Mouse (Mus musculus): ENCODE results near the gene Akt1s1.

Gene Akt1s1

GRCm38 (mm10) chr7:44853596-44854355 lies 5.0 kb downstream of the Akt1s1 start:
- DNase-seq (ENCODE audit: low spot score), result no peak

GRCm38 (mm10) chr7:44854356-44855031 lies 5.7 kb downstream of the Akt1s1 start:
- DNase-seq (ENCODE audit: low spot score), result peak; percentile 72

GRCm38 (mm10) chr7:44855036-44855435 lies 6.2 kb downstream of the Akt1s1 start:
- DNase-seq (ENCODE audit: low spot score), result no peak

GRCm38 (mm10) chr7:44856265-44856916 lies 7.6 kb downstream of the Akt1s1 start:
- DNase-seq (ENCODE audit: low spot score), result no peak

- peak; percentile 77 for DNase-seq (ENCODE audit: low spot score)
Measured at GRCm38 (mm10) chr7:44857042-44857552, 8.3 kb downstream of the Akt1s1 start, which contains the start of gene Pnkp. Pnkp (plus strand) TSS chr7:44857139.

GRCm38 (mm10) chr7:44857905-44858304 lies 9.1 kb downstream of the Akt1s1 start:
- no peak for DNase-seq (ENCODE audit: low spot score)

GRCm38 (mm10) chr7:44859896-44860295 lies 11.1 kb downstream of the Akt1s1 start:
- DNase-seq (ENCODE audit: low spot score), result no peak

- DNase-seq (ENCODE audit: low spot score), result peak; percentile 76
Measured at GRCm38 (mm10) chr7:44860576-44861428, 12.0 kb downstream of the Akt1s1 start.

GRCm38 (mm10) chr7:44861429-44861816 lies 12.6 kb downstream of the Akt1s1 start:
- no peak for DNase-seq (ENCODE audit: low spot score)

- no peak for DNase-seq (ENCODE audit: low spot score)
Measured at GRCm38 (mm10) chr7:44862434-44862833, 13.6 kb downstream of the Akt1s1 start.

- DNase-seq (ENCODE audit: low spot score), result no peak
Measured at GRCm38 (mm10) chr7:44863210-44863609, 14.4 kb downstream of the Akt1s1 start.

- DNase-seq (ENCODE audit: low spot score), result no peak
Measured at GRCm38 (mm10) chr7:44863982-44864494, 15.2 kb downstream of the Akt1s1 start.

- no peak for DNase-seq (ENCODE audit: low spot score)
Measured at GRCm38 (mm10) chr7:44864595-44865542, 16.1 kb downstream of the Akt1s1 start.

- DNase-seq (ENCODE audit: low spot score), result no peak
Measured at GRCm38 (mm10) chr7:44866276-44867009, 17.7 kb downstream of the Akt1s1 start.

- no peak for DNase-seq (ENCODE audit: low spot score)
Measured at GRCm38 (mm10) chr7:44867010-44867702, 18.4 kb downstream of the Akt1s1 start.

- DNase-seq (ENCODE audit: low spot score), result no peak
Measured at GRCm38 (mm10) chr7:44867802-44868201, 19.0 kb downstream of the Akt1s1 start.

- DNase-seq (ENCODE audit: low spot score), result no peak
Measured at GRCm38 (mm10) chr7:44868465-44868864, 19.7 kb downstream of the Akt1s1 start.

- peak; percentile 62 for DNase-seq (ENCODE audit: low spot score)
Measured at GRCm38 (mm10) chr7:44868919-44869696, 20.3 kb downstream of the Akt1s1 start.

All from urinary bladder, postnatal 25 days (tissue).